In the genomic region with DNA sequence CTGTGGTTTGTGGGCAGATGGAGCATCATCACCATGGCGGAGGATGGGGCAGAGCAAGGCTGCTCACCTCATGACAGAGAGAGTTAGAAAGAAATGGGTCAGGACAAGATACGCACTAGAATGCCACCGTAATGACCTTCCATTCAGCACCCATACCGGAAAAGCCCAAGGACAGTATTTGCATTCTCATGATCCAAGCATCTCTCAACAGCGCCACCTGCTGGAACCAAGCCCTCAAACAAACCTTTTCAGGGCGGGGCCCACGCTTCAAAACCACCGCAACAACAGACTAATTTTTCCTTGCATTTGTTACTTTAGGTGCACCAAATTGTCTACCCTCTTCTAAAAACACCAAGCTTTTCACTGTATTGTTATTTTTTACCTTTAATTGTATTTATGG, we compare ENCODE assay signal across 9 mouse cellular contexts. TPM values are rescaled to one million over a fixed set of nuclear protein-coding genes. Genes with fewer than 3 reads are reported as not detected.
DNase-seq lines count a peak whose midpoint lies in the region; ATAC-seq and TF ChIP-seq lines count a peak whose summit lies in the region.
"Had no signal": no experiment of that assay in that cellular context is flagged by ENCODE, and none has a peak within 500 bp of the region (broad histone marks: within the 10 kb centered on the region; RNA-seq: fewer than 3 reads in every experiment).

No protein-coding gene starts in this region.

- no peak overlapping the region for H3K27ac ChIP-seq in forebrain, embryonic 11.5 days (ENCODE audit: low read depth, low read length)
- no peak overlapping the region for H3K27ac ChIP-seq in forebrain, embryonic 16.5 days (ENCODE audit: low read length)
- H3K27ac ChIP-seq in lung, postnatal 0 days (ENCODE audit: low read length), result no peak overlapping the region
- no peak overlapping the region for H3K27ac ChIP-seq in spleen, adult 2 months (ENCODE audit: insufficient read depth, low read length)

- no peaks in the 10 kb centered on the region for H3K4me1 ChIP-seq in forebrain, embryonic 11.5 days (replicated peaks; ENCODE audit: control insufficient read depth, insufficient read depth, low read length)
- H3K4me1 ChIP-seq in forebrain, embryonic 16.5 days (replicated peaks; ENCODE audit: control insufficient read depth, insufficient read depth, low read length), result no peaks in the 10 kb centered on the region
- no peaks in the 10 kb centered on the region for H3K4me1 ChIP-seq in lung, postnatal 0 days (ENCODE audit: insufficient read depth, low read depth, low read length)
- no peaks in the 10 kb centered on the region; the same call in 1 of the 2 replicates for H3K4me1 ChIP-seq in spleen, adult 2 months (ENCODE audit: control insufficient read depth, insufficient read depth, insufficient read length)

- ATAC-seq in forebrain, embryonic 11.5 days (replicated peaks; ENCODE audit: low FRiP score), result 0 out of 2 replicates have a peak, but pooled peaks have one; percentile 12
- no peak for ATAC-seq in forebrain, embryonic 16.5 days
- ATAC-seq in common myeloid progenitor, adult 5-6 weeks (replicated peaks; ENCODE audit: low read depth, poor library complexity, severe bottlenecking), result peak; percentile 75
- ATAC-seq in lung, postnatal 0 days, result no peak

- peak; percentile 79 for DNase-seq in forebrain, embryonic 11.5 days (ENCODE audit: low spot score)
- peak; percentile 25 for DNase-seq in 3134 (ENCODE audit: extremely low read depth, insufficient read length, low spot score)
- peak; percentile 53 for DNase-seq in adipocyte (ENCODE audit: low spot score)
- DNase-seq in kidney, postnatal 10 days, result peak; percentile 59
- peak; percentile 23 for DNase-seq in lung, postnatal 0 days (ENCODE audit: low spot score)
- DNase-seq in spleen, adult 2 months (ENCODE audit: low read depth in 1 of 2, low spot score in 2 of 2), result peak in 1 of 2 experiments; percentile 53

- no peak for TF ChIP-seq POLR2A in spleen, adult 2 months (IDR thresholded peaks at IDR 0.05; ENCODE audit: low read depth, low read length)

- H3K27me3 ChIP-seq in forebrain, embryonic 11.5 days (ENCODE audit: control insufficient read depth, insufficient read depth, low read length), result no peaks in the 10 kb centered on the region
- no peaks in the 10 kb centered on the region for H3K27me3 ChIP-seq in forebrain, embryonic 16.5 days (replicated peaks; ENCODE audit: control insufficient read depth, insufficient read depth, low read length)
- H3K27me3 ChIP-seq in lung, postnatal 0 days (replicated peaks; ENCODE audit: insufficient read depth, low read length), result no peaks in the 10 kb centered on the region
- H3K27me3 ChIP-seq in spleen, adult 2 months (ENCODE audit: control insufficient read depth, insufficient read depth, low read length), result no peaks in the 10 kb centered on the region

- TF ChIP-seq EP300 in lung, postnatal 0 days (IDR thresholded peaks at IDR 0.05), result no peak

- no peaks in the 10 kb centered on the region for H3K36me3 ChIP-seq in forebrain, embryonic 11.5 days (ENCODE audit: control insufficient read depth, insufficient read depth, low read length)
- no peaks in the 10 kb centered on the region for H3K36me3 ChIP-seq in forebrain, embryonic 16.5 days (ENCODE audit: control insufficient read depth, insufficient read depth)
- H3K36me3 ChIP-seq in lung, postnatal 0 days (ENCODE audit: insufficient read depth, low read length), result no peaks in the 10 kb centered on the region
- H3K36me3 ChIP-seq in spleen, adult 2 months (ENCODE audit: control insufficient read depth, insufficient read depth, low read length), result no peaks in the 10 kb centered on the region

- H3K9ac ChIP-seq in forebrain, embryonic 11.5 days (ENCODE audit: low read length), result no peak overlapping the region
- no peak overlapping the region for H3K9ac ChIP-seq in forebrain, embryonic 16.5 days (replicated peaks; ENCODE audit: low read depth, low read length)
- H3K9ac ChIP-seq in lung, postnatal 0 days (replicated peaks; ENCODE audit: low read depth), result no peak overlapping the region

- peak; percentile 71 for TF ChIP-seq CTCF in lung, postnatal 0 days (IDR thresholded peaks at IDR 0.05)
- peak; percentile 62; the same call in 1 of the 2 replicates for TF ChIP-seq CTCF in spleen, adult 2 months (IDR thresholded peaks at IDR 0.05; ENCODE audit: extremely low read depth, insufficient read depth, insufficient read length, insufficient replicate concordance)

- H3K4me2 ChIP-seq in forebrain, embryonic 11.5 days (ENCODE audit: low read depth, low read length, severe bottlenecking), result no peak overlapping the region
- no peak overlapping the region for H3K4me2 ChIP-seq in forebrain, embryonic 16.5 days (ENCODE audit: low read length)
- no peak overlapping the region for H3K4me2 ChIP-seq in lung, postnatal 0 days (replicated peaks; ENCODE audit: low read depth, low read length)

- no peak overlapping the region for H3K4me3 ChIP-seq in forebrain, embryonic 11.5 days (ENCODE audit: low read depth, low read length)
- H3K4me3 ChIP-seq in forebrain, embryonic 16.5 days (replicated peaks; ENCODE audit: low read length), result no peak overlapping the region
- no peak overlapping the region for H3K4me3 ChIP-seq in lung, postnatal 0 days (ENCODE audit: low read depth, low read length)
- H3K4me3 ChIP-seq in spleen, adult 2 months (ENCODE audit: extremely low read depth, insufficient read depth, insufficient read length), result no peak overlapping the region

- peaks cover 2% of the 10 kb centered on the region; the same call in 1 of the 2 replicates for H3K9me3 ChIP-seq in forebrain, embryonic 11.5 days (ENCODE audit: control insufficient read depth, low read length)
- H3K9me3 ChIP-seq in forebrain, embryonic 16.5 days (ENCODE audit: control insufficient read depth, low read length), result peaks cover 6% of the 10 kb centered on the region
- H3K9me3 ChIP-seq in lung, postnatal 0 days (ENCODE audit: low read length), result no peaks in the 10 kb centered on the region

- 56% methylated on average over 8 of the region's 8 CpGs for WGBS in forebrain, embryonic 11.5 days
- 57% methylated on average over 8 of the region's 8 CpGs for WGBS in forebrain, embryonic 16.5 days
- 49% methylated on average over 8 of the region's 8 CpGs for WGBS in lung, postnatal 0 days
- WGBS in spleen, adult 2 months, result 54% methylated on average over 8 of the region's 8 CpGs

RNA-seq across cellular contexts. Expression of a gene that starts 21.6 kb away (rescaled TPM):
- 0.23 and 0.36 TPM in 2 replicates for polyA plus RNA-seq in forebrain, embryonic 11.5 days (2014; fragmentation: Nextera tagmentation; extraction: Ambion mirVana)
- 0.78 and 1.4 TPM in 2 replicates for polyA plus RNA-seq in forebrain, embryonic 16.5 days (2015; fragmentation: Nextera tagmentation; extraction: Ambion mirVana)
- total RNA-seq in common myeloid progenitor, adult 5-6 weeks (2017), result not detected in 2 replicates
- polyA plus RNA-seq in lung, postnatal 0 days (2015; fragmentation: Nextera tagmentation; extraction: Ambion mirVana), result 0.15 TPM in 1 of 2 replicates, not detected in the other
- not detected in 2 replicates for polyA plus RNA-seq in spleen, adult 2 months (2012; rRNA removed)
- total RNA-seq: layer of hippocampus, adult 18-20 months had no signal

RNA-seq across cellular contexts. Expression of a gene that starts 38.2 kb away (rescaled TPM):
- 8.0 and 8.5 TPM in 2 replicates for polyA plus RNA-seq in forebrain, embryonic 11.5 days (2014; fragmentation: Nextera tagmentation; extraction: Ambion mirVana)
- polyA plus RNA-seq in forebrain, embryonic 16.5 days (2015; fragmentation: Nextera tagmentation; extraction: Ambion mirVana), result 25.5 and 29.6 TPM in 2 replicates
- total RNA-seq in common myeloid progenitor, adult 5-6 weeks (2017), result not detected in 2 replicates
- 1.3 and 2.2 TPM in 2 replicates for polyA plus RNA-seq in lung, postnatal 0 days (2015; fragmentation: Nextera tagmentation; extraction: Ambion mirVana)
- not detected in 2 replicates for polyA plus RNA-seq in spleen, adult 2 months (2012; rRNA removed)

RNA-seq across cellular contexts. Expression of a gene that starts 49.4 kb away (rescaled TPM):
- 18.6 and 20.1 TPM in 2 replicates for polyA plus RNA-seq in forebrain, embryonic 11.5 days (2014; fragmentation: Nextera tagmentation; extraction: Ambion mirVana)
- polyA plus RNA-seq in forebrain, embryonic 16.5 days (2015; fragmentation: Nextera tagmentation; extraction: Ambion mirVana), result 22.4 and 23.4 TPM in 2 replicates
- total RNA-seq in common myeloid progenitor, adult 5-6 weeks (2017), result 17.2 and 22.6 TPM in 2 replicates
- 9.5 and 10.0 TPM in 2 replicates for polyA plus RNA-seq in lung, postnatal 0 days (2015; fragmentation: Nextera tagmentation; extraction: Ambion mirVana)
- 7.5 and 8.8 TPM in 2 replicates for polyA plus RNA-seq in spleen, adult 2 months (2012; rRNA removed)

Comparison
In these comparisons a context has a peak if more than half of its experiments do, and no peak if none do; other contexts are left out.
1. ATAC-seq: peak in forebrain, embryonic 11.5 days (single experiment) and common myeloid progenitor, adult 5-6 weeks (single experiment); none in forebrain, embryonic 16.5 days (single experiment) and lung, postnatal 0 days (single experiment).